Mouse (Mus musculus) fat pad, adult 2 months (tissue): Measurements from ENCODE around the gene 4930544D05Rik.
"Not testable (repeated sequence)": the region's sequence is repeated elsewhere in the genome, so short reads cannot be mapped to it uniquely, and the experiment has no call there.

Source experiments
- DNase-seq: peaks from one replicate; pipeline ENCODE4 v3.0.0-alpha.2; 2011; ENCODE audit warnings: low read depth, low spot score; ENCODE audit errors: extremely low read depth

Gene 4930544D05Rik

DNA sequence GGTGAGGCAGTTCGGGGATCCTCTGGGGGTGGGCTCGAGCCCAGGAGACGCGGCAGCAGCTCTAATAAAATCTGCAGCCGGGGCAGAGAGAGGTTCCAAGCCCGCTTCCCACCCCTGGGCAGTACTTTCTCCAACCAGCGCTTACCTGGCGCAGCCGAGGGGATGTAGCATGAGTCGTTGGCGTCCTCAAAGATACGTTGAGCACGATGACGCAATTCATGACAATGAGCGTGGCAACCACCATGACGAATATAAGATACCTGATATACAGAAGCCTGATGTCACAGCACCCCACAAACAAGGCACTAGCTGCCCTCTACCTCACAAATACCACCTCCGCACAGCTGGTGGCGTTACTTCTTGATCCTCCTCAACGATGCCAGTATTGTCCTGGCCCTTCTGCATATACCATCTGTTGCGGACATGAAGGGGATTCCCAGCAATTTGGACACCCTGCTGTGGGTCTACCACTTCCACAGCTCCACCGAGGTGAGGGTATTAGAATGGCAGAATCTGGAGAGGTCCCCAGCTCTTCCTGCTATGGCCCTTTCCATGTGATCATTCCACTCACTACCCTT, at the start of gene 4930544D05Rik:
4930544D05Rik (plus strand) TSS at position 333 of the 578 bp plus-strand sequence.
- no peak for DNase-seq

GRCm38 (mm10) chr11:70566586-70566985, 49.1 kb upstream of the 4930544D05Rik start:
- no peak for DNase-seq

DNA sequence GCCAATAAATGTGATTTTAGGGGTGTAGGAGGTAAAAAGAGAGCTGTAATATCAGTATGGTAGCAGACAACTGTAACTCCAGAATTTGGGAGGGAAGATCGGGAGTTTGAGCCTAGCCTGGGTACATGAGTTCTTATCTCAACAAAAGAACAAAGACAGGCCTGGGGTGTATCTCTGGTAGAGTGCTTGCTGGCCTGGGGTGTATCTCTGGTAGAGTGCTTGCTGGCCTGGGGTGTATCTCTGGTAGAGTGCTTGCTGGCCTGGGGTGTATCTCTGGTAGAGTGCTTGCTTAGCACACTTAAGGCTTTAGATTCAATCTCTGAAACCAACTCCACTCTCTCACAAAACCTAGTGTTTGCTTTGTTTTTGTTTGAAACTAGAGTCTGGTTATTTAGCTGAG, 45.0 kb upstream of the 4930544D05Rik start:
- DNase-seq: not testable (repeated sequence)

GRCm38 (mm10) chr11:70571641-70572040, 44.0 kb upstream of the 4930544D05Rik start:
- no peak for DNase-seq

DNA sequence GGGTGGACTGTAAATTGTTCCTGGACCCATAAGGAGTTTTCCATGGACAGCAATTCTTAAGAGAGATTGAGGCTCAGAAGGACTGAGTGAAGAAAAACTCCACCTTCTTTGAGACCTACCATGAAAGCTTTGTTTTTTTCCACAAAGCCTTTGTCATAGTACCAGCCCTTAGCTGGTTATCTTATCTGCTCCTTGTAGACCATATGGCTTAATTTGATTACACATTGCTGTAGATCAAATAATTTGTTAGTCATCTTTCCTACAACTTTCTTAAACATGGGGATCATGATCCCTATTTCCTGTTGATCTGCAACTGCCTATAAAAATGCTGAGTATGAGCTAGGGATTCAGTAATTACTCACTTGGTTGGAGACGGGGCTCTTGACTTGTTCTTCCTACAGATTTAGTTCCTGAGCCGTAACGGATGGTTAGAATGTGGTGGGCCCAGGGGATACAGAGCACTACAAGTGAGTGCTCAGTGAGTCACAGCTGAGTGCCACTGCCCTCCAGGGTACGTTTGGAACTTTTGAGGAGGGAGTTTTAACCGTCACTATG, 43.2 kb upstream of the 4930544D05Rik start:
- DNase-seq: no peak

GRCm38 (mm10) chr11:70573872-70574271, 41.8 kb upstream of the 4930544D05Rik start:
- DNase-seq: no peak

DNA sequence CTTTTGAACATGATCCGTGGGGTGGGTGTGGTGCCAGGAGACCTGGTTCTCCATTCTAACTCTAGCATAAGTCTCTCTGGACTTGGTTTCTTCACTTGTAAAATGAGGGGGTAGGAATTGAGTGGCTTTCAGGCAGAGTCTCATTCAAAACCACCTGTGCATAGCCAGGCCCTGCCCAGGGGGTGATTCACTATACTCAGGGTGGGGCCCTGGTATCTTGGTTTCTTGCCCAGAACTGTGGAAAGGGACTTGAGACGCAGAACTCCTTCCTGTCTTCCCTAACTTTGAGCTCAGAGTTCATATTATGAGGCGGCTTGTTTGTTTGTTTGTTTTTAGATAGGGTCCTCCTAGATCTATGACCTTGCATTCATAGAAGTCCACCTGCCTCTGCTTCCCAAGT, 38.4 kb upstream of the 4930544D05Rik start:
- no peak for DNase-seq

DNA sequence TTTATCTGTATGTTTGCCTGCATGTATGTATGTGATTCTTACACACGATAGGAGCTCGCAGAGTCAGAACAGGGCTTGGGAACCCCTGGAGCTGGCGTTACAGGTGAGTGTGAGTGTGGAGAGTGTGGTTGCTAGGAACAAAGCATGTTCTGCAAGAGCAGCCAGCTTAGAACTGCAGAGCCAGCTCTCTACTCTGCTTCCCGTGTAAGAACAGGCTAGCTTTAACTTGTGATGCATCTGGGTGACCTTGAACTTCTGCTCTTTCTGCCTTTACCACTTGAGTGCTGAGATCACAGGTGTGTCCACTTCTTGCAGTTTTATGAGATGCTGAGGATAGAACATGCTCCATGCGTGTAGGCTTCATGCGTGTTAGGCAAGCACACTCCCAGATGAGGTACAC, 36.7 kb upstream of the 4930544D05Rik start:
- no peak for DNase-seq

DNA sequence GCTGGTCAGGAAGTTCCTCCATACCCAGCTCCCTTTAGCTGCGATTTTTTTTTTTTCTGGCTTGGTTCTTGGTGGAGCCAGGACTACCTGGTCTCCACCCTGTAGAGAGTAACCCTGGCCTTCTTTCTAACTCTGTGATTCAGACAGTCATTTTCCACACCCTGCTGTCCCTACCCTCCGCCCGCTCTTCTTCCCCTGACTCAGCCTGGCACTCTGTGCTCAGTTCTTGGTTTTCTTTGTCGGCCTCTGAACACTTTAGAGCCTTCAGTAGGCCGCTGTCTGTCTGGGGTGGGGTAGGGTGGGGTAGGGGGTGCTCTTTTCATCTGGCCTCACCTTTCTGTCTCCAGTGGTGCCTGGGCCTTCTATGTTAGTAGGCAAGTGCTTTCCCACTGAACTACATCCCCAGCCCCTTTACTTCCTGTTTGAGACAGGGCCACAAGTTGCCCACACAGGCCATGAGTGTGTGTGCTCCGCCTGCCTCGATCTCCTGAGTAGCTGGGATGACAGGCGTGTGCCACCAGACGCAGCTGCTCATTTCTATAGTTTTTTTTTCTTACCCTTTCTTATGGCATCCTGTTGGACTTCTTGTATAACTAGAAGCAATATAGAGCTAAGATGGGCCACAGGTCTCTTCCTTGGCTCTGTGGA, 35.8 kb upstream of the 4930544D05Rik start:
- DNase-seq: no peak

DNA sequence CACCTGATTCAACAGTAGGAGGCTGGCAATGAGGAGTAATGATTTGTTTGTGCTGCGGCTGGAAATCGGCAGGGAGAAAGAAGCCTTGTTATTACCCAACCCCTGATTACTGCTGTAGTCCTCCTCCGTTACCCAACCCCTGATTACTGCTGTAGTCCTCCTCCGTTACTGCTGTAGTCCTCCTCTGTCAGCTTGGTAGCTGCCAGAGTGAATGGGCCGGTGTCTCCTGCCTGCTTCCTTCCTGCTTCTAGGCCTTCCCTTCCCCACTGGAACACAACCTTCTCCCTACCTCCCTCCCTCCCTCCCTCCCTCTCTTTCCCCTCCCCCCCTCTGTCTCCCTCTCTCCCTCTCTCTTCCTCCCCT, 35.3 kb upstream of the 4930544D05Rik start:
- DNase-seq: no peak

DNA sequence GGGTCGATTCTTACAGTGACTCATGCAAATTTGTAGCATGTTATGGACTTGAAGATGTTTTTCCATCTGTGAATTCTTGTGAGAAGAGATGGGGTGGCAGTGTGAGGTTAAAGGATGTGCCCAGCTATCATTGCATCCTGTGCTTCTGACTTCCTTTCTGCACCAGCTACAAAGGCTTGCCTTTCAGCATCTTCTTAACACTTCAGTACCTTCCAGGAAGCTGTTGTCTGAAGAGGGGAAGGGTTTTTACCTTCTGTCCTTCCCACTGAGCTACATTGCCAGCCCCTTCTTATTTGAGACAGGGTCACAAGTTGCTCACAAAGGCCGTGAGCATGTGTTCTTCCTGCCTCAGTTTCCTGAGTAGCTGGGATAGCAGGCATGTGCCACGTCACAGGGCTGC, 34.7 kb upstream of the 4930544D05Rik start:
- no peak for DNase-seq

GRCm38 (mm10) chr11:70582196-70582595, 33.5 kb upstream of the 4930544D05Rik start:
- no peak for DNase-seq

GRCm38 (mm10) chr11:70583022-70583714, 32.5 kb upstream of the 4930544D05Rik start:
- DNase-seq: no peak

DNA sequence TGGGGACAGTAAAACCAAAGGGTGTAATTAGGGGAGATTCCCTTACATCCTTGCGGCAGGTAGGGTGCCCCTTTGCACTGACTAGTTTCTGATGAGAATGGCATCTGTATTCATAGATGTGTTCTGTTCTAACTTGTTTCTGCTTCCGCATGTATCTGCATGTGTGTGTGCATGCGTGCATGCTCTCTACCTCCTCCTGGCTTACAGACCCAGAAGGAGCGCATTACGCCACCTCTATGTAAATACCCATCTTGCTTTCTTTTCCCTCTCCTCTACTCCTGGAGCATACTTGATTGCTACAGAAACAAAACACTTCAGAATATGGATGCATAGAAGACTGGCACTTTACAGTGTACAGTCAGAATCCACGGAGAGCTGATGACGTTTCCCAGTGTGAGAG, 31.9 kb upstream of the 4930544D05Rik start:
- DNase-seq: no peak

- DNase-seq: no peak
These were observed 30.2 kb upstream of the 4930544D05Rik start for GRCm38 (mm10) chr11:70585457-70585856.

DNA sequence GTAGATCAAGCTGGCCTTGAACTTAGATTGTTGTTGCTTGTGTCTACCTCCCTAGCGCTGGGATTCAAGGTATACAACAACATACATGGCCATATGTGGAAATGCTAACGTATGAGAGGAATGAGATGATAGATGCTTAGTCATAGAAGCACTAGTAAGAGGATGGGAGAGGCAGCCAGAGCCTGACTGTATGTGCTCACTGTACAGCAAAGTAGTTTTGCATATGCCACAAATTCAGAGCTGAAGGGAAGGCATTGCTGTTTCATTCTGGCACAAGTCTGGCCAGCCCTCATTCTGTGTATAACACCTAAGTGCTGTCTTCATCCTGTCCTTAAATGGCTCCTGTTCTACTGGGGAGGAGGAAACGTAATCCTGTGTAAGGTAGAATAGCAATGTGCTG, 29.4 kb upstream of the 4930544D05Rik start:
- DNase-seq: no peak

DNA sequence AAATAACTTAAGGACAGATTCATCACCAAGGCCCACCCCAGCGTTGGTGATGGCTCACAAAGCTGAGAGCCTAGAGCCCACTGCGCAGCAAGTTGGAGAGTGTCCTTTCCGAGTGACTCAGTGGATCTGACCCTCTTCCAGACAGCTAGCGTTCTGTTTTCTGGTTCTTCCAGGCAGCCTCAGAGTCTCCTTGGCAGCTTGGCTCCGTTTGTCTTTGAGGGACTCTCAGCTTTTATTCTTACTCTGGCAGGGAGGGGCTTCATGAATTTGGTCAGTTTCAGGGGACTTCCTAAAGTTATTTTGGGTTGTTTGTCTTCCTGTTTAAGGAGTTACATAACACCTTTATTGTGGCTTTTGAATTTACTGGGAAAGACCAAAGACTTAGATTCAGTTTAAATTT, 28.7 kb upstream of the 4930544D05Rik start:
- DNase-seq: no peak

GRCm38 (mm10) chr11:70591733-70592132, 23.9 kb upstream of the 4930544D05Rik start:
- no peak for DNase-seq

DNA sequence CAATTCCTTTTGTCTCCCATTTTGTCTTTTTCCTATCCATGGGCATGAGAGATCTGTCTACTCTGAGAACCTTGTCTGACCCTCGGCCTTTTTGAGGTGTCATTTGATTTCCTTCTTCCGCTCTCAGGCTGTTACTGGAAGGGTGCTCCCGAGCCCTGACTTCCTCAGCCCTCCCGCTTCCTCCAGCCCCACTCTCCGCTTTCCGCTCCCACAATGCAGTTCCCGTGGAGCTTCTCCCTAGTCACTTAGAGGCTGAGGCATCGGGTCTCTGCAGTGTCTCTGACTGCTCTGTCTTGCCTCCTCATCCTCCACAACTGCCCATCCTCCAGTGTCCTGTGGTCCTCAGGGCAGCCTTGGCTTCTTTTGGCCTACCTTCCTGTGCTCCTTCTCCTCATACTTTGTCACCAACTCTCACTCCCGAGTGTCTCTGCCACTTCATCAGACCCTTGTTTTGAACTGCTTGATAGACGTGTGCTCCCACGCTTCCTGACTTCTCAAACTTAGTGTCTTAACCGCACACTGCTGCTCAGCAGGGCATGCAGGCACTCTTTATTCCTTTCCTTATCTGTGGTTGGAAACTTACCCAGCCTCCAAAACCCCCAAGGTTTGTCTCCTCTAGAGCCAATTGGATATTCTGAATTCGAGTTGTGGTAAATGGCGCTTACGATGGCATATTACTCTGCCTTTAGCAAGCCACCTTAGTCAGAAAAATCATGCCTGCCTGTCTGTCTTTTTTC, 21.2 kb upstream of the 4930544D05Rik start:
- DNase-seq: no peak

DNA sequence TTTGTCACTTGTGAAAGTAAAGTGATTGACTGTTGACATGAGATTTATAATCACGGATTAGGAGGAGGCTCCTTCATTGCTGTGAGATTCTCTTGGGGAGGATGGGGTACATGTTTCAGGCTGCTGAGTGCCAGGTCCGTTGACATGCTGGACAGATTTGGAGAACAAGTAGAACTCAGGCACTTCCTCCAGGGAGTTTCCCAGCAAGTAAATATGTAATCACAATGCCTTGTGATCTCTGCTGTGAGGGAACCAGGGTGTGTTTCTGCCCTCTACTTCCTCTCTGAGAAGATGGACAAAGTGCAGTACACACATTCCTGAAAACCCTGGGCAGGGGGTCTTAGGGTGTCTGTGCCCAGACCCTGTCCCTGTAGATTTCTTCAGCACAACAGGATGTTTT, 20.0 kb upstream of the 4930544D05Rik start:
- no peak for DNase-seq

DNA sequence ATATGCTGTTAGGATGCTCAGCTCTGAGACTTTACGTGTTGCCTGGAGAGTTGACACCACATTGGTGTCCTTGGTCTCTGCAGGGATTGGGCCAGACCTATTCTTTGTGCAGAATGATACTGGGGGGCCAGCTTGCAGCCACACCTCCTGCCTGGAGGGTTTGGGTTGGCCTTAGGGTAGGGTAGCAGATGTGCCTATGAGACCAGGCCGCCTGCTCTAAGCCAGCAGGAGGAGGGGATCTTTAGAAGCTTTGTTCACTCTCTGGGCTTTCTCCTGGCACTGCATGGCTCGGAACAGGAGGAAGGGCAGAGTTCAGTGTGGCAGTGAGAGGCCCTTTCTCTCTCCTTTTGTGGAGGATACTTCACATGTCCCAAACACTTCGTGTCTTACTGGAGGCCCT, 19.6 kb upstream of the 4930544D05Rik start:
- no peak for DNase-seq
